Mouse (Mus musculus) heart, postnatal 0 days (tissue): ENCODE measurements around the gene Ubap2l.

Source experiments
- CTCF ChIP-seq: IDR thresholded peaks from 2 replicates; pipeline ENCODE4 v1.5.1; 2016; ENCODE audit warnings: antibody characterized with exemption, control low read depth, low read depth
- EP300 ChIP-seq: IDR thresholded peaks from 2 replicates; pipeline ENCODE4 v1.6.1; 2016; ENCODE audit warnings: antibody characterized with exemption, low read depth

DNA sequence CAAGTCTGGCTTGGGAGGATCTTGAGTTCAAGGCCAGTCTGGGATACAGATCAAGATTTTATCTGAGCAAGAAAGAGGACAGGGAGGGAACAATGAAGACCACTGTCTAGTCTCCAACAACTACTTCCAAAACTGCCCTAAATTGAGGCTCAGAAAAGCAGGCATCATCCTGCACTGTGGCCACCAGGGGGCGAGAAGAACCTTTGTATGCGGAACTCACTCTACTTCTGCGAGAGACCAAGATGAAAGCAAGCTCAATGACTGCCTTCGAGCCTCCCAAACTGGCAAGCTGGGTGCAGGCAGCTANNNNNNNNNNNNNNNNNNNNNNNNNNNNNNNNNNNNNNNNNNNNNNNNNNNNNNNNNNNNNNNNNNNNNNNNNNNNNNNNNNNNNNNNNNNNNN, 99.0 kb downstream of the Ubap2l start:
- TF ChIP-seq CTCF = peak; percentile 96
- no peak for TF ChIP-seq EP300
